Mouse (Mus musculus): ENCODE results near the gene Vmn1r159. TPM values are rescaled to one million over a fixed set of nuclear protein-coding genes. Genes with fewer than 3 reads are reported as not detected.
"Not testable (repeated sequence)": the region's sequence is repeated elsewhere in the genome, so short reads cannot be mapped to it uniquely, and the experiment has no call there.

The Vmn1r159 gene
- polyA plus RNA-seq (2011; ENCODE audit: insufficient read length, low read depth, missing spikeins): not detected in 2 replicates

- not testable (repeated sequence) for H3K4me1 ChIP-seq (ENCODE audit: control insufficient read depth, insufficient read depth, low read length); H3K4me3 ChIP-seq (ENCODE audit: insufficient read depth, low read length); H3K27ac ChIP-seq (ENCODE audit: insufficient read depth, low read length)
Measured at GRCm38 (mm10) chr7:22843505-22843904, at the start of gene Vmn1r159. Gene Vmn1r159 (minus strand): TSS chr7:22843605.

- H3K27ac ChIP-seq (ENCODE audit: insufficient read depth, low read length); H3K4me1 ChIP-seq (ENCODE audit: control insufficient read depth, insufficient read depth, low read length); H3K4me3 ChIP-seq (ENCODE audit: insufficient read depth, low read length): not testable (repeated sequence)
Measured at GRCm38 (mm10) chr7:22870924-22871323, 27.5 kb upstream of the Vmn1r159 start, which contains the start of gene Vmn1r160. Gene Vmn1r160 (plus strand): TSS chr7:22871224.

Other genes starting within 250 kb of the Vmn1r159 start
- not detected in 2 replicates for gene Vmn1r155, start 185.6 kb downstream of the Vmn1r159 start, polyA plus RNA-seq (2011; ENCODE audit: insufficient read length, low read depth, missing spikeins)
- gene Gm8693, start 151.3 kb downstream of the Vmn1r159 start, polyA plus RNA-seq (2011; ENCODE audit: insufficient read length, low read depth, missing spikeins): not detected in 2 replicates
- not detected in 2 replicates for gene Gm4567, start 123.9 kb downstream of the Vmn1r159 start, polyA plus RNA-seq (2011; ENCODE audit: insufficient read length, low read depth, missing spikeins)
- not detected in 2 replicates for gene Vmn1r157, start 81.9 kb downstream of the Vmn1r159 start, polyA plus RNA-seq (2011; ENCODE audit: insufficient read length, low read depth, missing spikeins)
- gene Vmn1r158, start 52.8 kb downstream of the Vmn1r159 start, polyA plus RNA-seq (2011; ENCODE audit: insufficient read length, low read depth, missing spikeins): not detected in 2 replicates
- not detected in 2 replicates for gene Vmn1r160, start 27.6 kb upstream of the Vmn1r159 start, polyA plus RNA-seq (2011; ENCODE audit: insufficient read length, low read depth, missing spikeins)
- not detected in 2 replicates for gene Gm4214, start 141.1 kb upstream of the Vmn1r159 start, polyA plus RNA-seq (2011; ENCODE audit: insufficient read length, low read depth, missing spikeins)
- not detected in 2 replicates for gene Gm4216, start 176.3 kb upstream of the Vmn1r159 start, polyA plus RNA-seq (2011; ENCODE audit: insufficient read length, low read depth, missing spikeins)
- gene Vmn1r163, start 211.9 kb upstream of the Vmn1r159 start, polyA plus RNA-seq (2011; ENCODE audit: insufficient read length, low read depth, missing spikeins): not detected in 2 replicates
- gene Gm8720, start 223.9 kb upstream of the Vmn1r159 start, polyA plus RNA-seq (2011; ENCODE audit: insufficient read length, low read depth, missing spikeins): not detected in 2 replicates

All from embryonic fibroblast, embryonic 13.5 days (primary cell).